Mouse (Mus musculus) embryonic facial prominence, embryonic 12.5 days (tissue): ENCODE data around the gene Lexm. TPM values are rescaled to one million over a fixed set of nuclear protein-coding genes. Genes with fewer than 3 reads are reported as not detected.

ENCODE experiments used
- ATAC-seq: fragments of 200-750 bp; cut with Nextera tagmentation; 2 replicates; pipeline ENCODE4 v1.8.0; 2017; ENCODE audit not compliant: insufficient number of reproducible peaks, insufficient read depth, low FRiP score, low TSS enrichment
- H3K27ac ChIP-seq: fragments of 300-500 bp; sonication (generic); 2 replicates; pipeline ENCODE4 v1.5.1; 2016; ENCODE audit warnings: mild to moderate bottlenecking
- H3K27me3 ChIP-seq: fragments of 300-500 bp; sonication (generic); 2 replicates; pipeline ENCODE4 v1.6.1; 2016; ENCODE audit warnings: mild to moderate bottlenecking, moderate library complexity
- H3K36me3 ChIP-seq: fragments of 300-500 bp; sonication (generic); 2 replicates; pipeline ENCODE4 v1.6.1; 2016; ENCODE audit warnings: mild to moderate bottlenecking
- H3K4me1 ChIP-seq: fragments of 300-500 bp; sonication (generic); 2 replicates; pipeline ENCODE4 v1.6.1; 2016
- H3K4me2 ChIP-seq: fragments of 300-500 bp; sonication (generic); replicated peaks from 2 replicates; pipeline ENCODE4 v1.6.1; 2016; ENCODE audit warnings: mild to moderate bottlenecking, moderate library complexity
- H3K4me3 ChIP-seq: fragments of 300-500 bp; sonication (generic); 2 replicates; pipeline ENCODE4 v1.5.1; 2016; ENCODE audit warnings: mild to moderate bottlenecking
- H3K9ac ChIP-seq: fragments of 300-500 bp; sonication (generic); 2 replicates; pipeline ENCODE4 v1.6.1; 2016; ENCODE audit warnings: mild to moderate bottlenecking, moderate library complexity
- H3K9me3 ChIP-seq: fragments of 300-500 bp; sonication (generic); 2 replicates; pipeline ENCODE4 v1.6.1; 2016; ENCODE audit warnings: mild to moderate bottlenecking, moderate library complexity
- whole genome bisulfite sequencing: fragments of 180-500 bp; shearing (Covaris S2); methylation state at CpG from one replicate; pipeline ENCODE4 v1.1.7; 2016; 5-methylcytosine and 5-hydroxymethylcytosine counted together
- polyA plus RNA-seq: library from polyadenylated mRNA; unstranded; fragments of >200 nt; fragmentation: Nextera tagmentation; extraction: Ambion mirVana; gene quantifications from 2 replicates; pipeline ENCODE4 v1.2.1, GENCODE M21; 2016

The Lexm gene
- polyA plus RNA-seq, 1 experiment from 2014 or later = 0.40 TPM

- H3K4me2 ChIP-seq = no peak overlapping the region
- no peak for ATAC-seq
- no peak overlapping the region for H3K4me3 ChIP-seq
- no peaks in the 10 kb centered on the region for H3K27me3 ChIP-seq
- no peak overlapping the region for H3K27ac ChIP-seq
- 59% methylated on average over 1 of the region's 1 CpGs for WGBS
- H3K9me3 ChIP-seq = no peaks in the 10 kb centered on the region
- H3K36me3 ChIP-seq = no peaks in the 10 kb centered on the region
- no peaks in the 10 kb centered on the region for H3K4me1 ChIP-seq
- H3K9ac ChIP-seq = no peak overlapping the region
Observed at GRCm38 (mm10) chr4:106599415-106599814, 17.6 kb downstream of the Lexm start.

- 81% methylated on average over 4 of the region's 4 CpGs for WGBS
- Histone ChIP-seq H3K27ac (no peak overlapping the region), H3K4me1 (no peaks in the 10 kb centered on the region), H3K9ac (no peak overlapping the region), H3K4me2 (no peak overlapping the region), H3K36me3 (no peaks in the 10 kb centered on the region), H3K27me3 (no peaks in the 10 kb centered on the region), H3K4me3 (no peak overlapping the region), H3K9me3 (no peaks in the 10 kb centered on the region)
- no peak for ATAC-seq
Observed at GRCm38 (mm10) chr4:106597741-106598140, 19.3 kb downstream of the Lexm start.

GRCm38 (mm10) chr4:106597055-106597454 is 20.0 kb downstream of the Lexm start:
- no peak for ATAC-seq
- 75% methylated on average over 9 of the region's 9 CpGs for WGBS
- H3K27me3 ChIP-seq = no peaks in the 10 kb centered on the region

DNA sequence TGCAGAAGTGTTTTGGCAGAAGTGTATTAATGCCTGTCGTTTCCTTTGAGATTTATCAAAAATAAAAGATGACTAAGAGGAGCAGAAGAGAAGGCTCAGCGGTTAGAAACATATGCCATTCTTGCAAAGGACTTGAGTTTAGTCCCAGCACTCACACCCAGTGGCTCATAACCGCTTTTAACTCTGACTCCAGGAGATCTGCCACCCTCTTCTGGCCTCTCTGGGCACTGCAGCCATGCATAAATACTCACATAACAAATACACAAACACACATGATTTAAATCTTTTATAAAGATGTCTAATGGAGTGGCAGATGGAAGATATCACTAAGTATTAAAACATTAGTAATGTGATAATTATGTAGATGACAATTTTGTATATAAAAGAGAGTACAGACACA is 20.8 kb downstream of the Lexm start:
- Histone ChIP-seq H3K27me3 (no peaks in the 10 kb centered on the region), H3K4me1 (no peaks in the 10 kb centered on the region), H3K36me3 (peaks cover 2% of the 10 kb centered on the region; the same call in 1 of the 2 replicates), H3K9me3 (no peaks in the 10 kb centered on the region), H3K9ac (no peak overlapping the region), H3K27ac (no peak overlapping the region), H3K4me2 (no peak overlapping the region), H3K4me3 (no peak overlapping the region)
- WGBS = 60% methylated on average over 3 of the region's 3 CpGs
- no peak for ATAC-seq

More at GRCm38 (mm10) chr4:106597055-106597454, 20.0 kb downstream of the Lexm start:
- no peaks in the 10 kb centered on the region for H3K9me3 ChIP-seq
- H3K4me1 ChIP-seq = no peaks in the 10 kb centered on the region
- no peak overlapping the region for H3K4me3 ChIP-seq
- no peak overlapping the region for H3K27ac ChIP-seq
- H3K9ac ChIP-seq = no peak overlapping the region
- H3K4me2 ChIP-seq = no peak overlapping the region
- H3K36me3 ChIP-seq = no peaks in the 10 kb centered on the region

DNA sequence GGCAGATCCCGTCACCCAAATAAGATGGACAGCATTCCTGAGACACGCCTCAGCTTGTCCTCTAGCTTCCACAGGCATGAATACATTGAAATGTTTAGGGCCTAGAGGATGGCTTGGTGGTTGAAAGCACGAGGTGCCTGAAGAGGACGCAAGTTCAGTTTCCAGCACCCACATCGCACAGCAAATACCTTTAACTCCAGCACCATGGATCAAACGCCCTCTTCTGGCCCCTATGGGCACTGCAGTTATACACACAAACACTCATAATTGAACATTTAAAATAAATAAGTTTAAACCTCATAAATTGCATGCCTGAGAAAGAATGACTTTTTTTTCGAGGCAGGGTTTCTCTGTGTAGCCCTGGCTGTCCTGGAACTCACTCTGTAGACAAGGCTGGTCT is 23.4 kb downstream of the Lexm start:
- no peaks in the 10 kb centered on the region for H3K27me3 ChIP-seq
- WGBS = 56% methylated on average over 7 of the region's 7 CpGs
- no peak overlapping the region for H3K4me2 ChIP-seq
- H3K9ac ChIP-seq = no peak overlapping the region
- H3K36me3 ChIP-seq = peaks cover 17% of the 10 kb centered on the region
- H3K4me1 ChIP-seq = no peaks in the 10 kb centered on the region
- ATAC-seq = no peak
- H3K9me3 ChIP-seq = no peaks in the 10 kb centered on the region
- H3K4me3 ChIP-seq = no peak overlapping the region
- no peak overlapping the region for H3K27ac ChIP-seq

DNA sequence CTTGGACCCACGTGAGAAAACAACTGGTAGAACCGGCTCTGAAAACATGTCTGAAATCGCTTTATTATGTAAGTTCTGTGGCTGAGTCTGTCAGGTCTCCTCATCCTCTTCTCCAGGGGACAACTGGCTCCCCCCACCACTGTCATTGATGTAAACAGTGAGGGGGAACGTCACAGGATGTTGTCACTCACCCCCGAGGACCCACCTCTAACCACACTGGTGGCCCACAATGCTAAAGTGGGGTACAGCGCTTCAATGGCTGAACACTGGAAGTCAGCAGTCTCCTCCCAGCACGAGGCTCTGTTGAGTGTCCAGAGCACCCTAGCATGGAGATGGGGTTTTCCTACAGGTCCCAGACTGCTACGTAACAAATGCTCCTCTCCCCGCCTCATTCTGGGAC is 26.2 kb downstream of the Lexm start:
- H3K4me1 ChIP-seq = no peaks in the 10 kb centered on the region
- H3K4me3 ChIP-seq = no peak overlapping the region
- H3K27me3 ChIP-seq = no peaks in the 10 kb centered on the region
- H3K9me3 ChIP-seq = no peaks in the 10 kb centered on the region
- no peak overlapping the region for H3K27ac ChIP-seq
- 85% methylated on average over 9 of the region's 9 CpGs for WGBS
- ATAC-seq = no peak
- peaks cover 45% of the 10 kb centered on the region for H3K36me3 ChIP-seq
- H3K4me2 ChIP-seq = no peak overlapping the region
- no peak overlapping the region for H3K9ac ChIP-seq

DNA sequence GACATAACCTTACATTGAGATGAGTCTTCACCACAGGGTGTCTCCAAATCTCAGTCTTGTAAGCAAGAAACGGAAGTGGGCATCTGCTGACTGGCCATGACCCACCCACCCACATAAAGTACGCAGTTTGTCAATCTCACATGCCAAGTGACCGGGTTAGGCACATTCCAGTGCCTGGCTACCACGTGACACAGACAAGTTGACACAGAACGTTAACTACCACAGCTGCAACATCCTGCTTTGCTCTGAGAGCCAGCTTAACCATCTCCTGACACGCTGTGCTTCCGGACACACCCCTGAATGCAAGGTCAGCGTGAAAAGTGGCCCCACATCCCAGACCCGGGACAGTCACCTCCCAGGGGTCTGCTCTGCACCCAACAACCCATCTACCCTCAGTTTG is 26.9 kb downstream of the Lexm start:
- H3K4me3 ChIP-seq = no peak overlapping the region
- H3K4me1 ChIP-seq = no peaks in the 10 kb centered on the region
- no peak overlapping the region for H3K27ac ChIP-seq
- H3K4me2 ChIP-seq = no peak overlapping the region
- no peak for ATAC-seq
- no peak overlapping the region for H3K9ac ChIP-seq
- WGBS = 80% methylated on average over 9 of the region's 9 CpGs
- H3K9me3 ChIP-seq = no peaks in the 10 kb centered on the region
- peaks cover 52% of the 10 kb centered on the region for H3K36me3 ChIP-seq
- H3K27me3 ChIP-seq = no peaks in the 10 kb centered on the region

DNA sequence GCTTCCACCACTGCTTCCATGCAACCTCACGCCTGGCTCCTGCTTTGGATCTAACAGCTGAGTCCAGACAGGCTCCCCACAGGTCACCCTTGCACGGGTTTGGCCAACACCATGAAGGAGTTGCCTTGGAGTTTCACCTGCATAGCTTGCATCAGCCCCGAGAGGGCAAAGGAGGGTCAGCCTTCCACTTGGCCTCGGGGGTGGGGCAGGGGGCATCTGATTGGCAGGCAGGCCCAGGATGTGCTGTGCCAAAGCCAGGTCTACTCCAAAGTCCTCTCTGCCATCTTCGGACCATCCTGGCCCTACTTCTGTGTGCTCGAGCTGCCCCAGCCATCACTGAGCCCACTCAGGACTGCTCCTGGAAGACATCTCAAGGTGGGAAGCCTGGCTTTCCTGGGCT is 30.0 kb downstream of the Lexm start:
- H3K4me3 ChIP-seq = no peak overlapping the region
- H3K4me1 ChIP-seq = no peaks in the 10 kb centered on the region
- no peak overlapping the region for H3K27ac ChIP-seq
- no peaks in the 10 kb centered on the region for H3K27me3 ChIP-seq
- H3K4me2 ChIP-seq = no peak overlapping the region
- H3K9me3 ChIP-seq = no peaks in the 10 kb centered on the region
- H3K9ac ChIP-seq = no peak overlapping the region
- ATAC-seq = no peak
- H3K36me3 ChIP-seq = peaks cover 79% of the 10 kb centered on the region
- WGBS = 88% methylated on average over 6 of the region's 6 CpGs

- ATAC-seq = no peak
- WGBS = 93% methylated on average over 4 of the region's 4 CpGs
- Histone ChIP-seq H3K27ac (no peak overlapping the region), H3K4me3 (no peak overlapping the region), H3K4me2 (no peak overlapping the region), H3K9ac (no peak overlapping the region), H3K27me3 (no peaks in the 10 kb centered on the region), H3K4me1 (no peaks in the 10 kb centered on the region), H3K9me3 (no peaks in the 10 kb centered on the region), H3K36me3 (peaks cover 87% of the 10 kb centered on the region)
Observed at GRCm38 (mm10) chr4:106584665-106585064, 32.4 kb downstream of the Lexm start.

- H3K4me3 ChIP-seq = no peak overlapping the region
- H3K4me2 ChIP-seq = no peak overlapping the region
- peaks cover 89% of the 10 kb centered on the region for H3K36me3 ChIP-seq
- H3K27me3 ChIP-seq = no peaks in the 10 kb centered on the region
- no peaks in the 10 kb centered on the region for H3K9me3 ChIP-seq
- no peak overlapping the region for H3K9ac ChIP-seq
- WGBS = 87% methylated on average over 12 of the region's 12 CpGs
- no peak overlapping the region for H3K27ac ChIP-seq
- no peaks in the 10 kb centered on the region for H3K4me1 ChIP-seq
- no peak for ATAC-seq
Observed at GRCm38 (mm10) chr4:106582428-106583153, 34.5 kb downstream of the Lexm start.

DNA sequence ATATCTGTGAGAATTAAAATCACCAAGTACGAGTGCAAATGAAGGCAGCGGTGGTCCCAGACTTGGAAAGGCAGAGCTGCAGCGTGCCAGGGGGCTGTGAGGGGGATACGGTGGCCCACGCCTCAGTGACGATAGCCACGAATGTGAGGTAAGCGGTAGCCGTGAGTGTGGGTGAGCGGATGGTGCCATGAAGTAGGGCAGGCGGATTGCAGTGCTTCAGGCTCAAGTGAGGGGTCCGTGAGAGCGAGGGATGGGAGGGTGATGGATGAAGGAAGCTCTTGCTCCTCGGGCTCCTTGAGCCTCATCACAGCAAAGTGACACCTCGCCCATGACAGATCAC is 35.2 kb downstream of the Lexm start:
- no peaks in the 10 kb centered on the region for H3K9me3 ChIP-seq
- H3K4me2 ChIP-seq = no peak overlapping the region
- no peaks in the 10 kb centered on the region for H3K4me1 ChIP-seq
- no peak overlapping the region for H3K9ac ChIP-seq
- peaks cover 87% of the 10 kb centered on the region for H3K36me3 ChIP-seq
- no peak overlapping the region for H3K27ac ChIP-seq
- H3K4me3 ChIP-seq = no peak overlapping the region
- no peaks in the 10 kb centered on the region for H3K27me3 ChIP-seq
- 91% methylated on average over 15 of the region's 15 CpGs for WGBS
- ATAC-seq = no peak

DNA sequence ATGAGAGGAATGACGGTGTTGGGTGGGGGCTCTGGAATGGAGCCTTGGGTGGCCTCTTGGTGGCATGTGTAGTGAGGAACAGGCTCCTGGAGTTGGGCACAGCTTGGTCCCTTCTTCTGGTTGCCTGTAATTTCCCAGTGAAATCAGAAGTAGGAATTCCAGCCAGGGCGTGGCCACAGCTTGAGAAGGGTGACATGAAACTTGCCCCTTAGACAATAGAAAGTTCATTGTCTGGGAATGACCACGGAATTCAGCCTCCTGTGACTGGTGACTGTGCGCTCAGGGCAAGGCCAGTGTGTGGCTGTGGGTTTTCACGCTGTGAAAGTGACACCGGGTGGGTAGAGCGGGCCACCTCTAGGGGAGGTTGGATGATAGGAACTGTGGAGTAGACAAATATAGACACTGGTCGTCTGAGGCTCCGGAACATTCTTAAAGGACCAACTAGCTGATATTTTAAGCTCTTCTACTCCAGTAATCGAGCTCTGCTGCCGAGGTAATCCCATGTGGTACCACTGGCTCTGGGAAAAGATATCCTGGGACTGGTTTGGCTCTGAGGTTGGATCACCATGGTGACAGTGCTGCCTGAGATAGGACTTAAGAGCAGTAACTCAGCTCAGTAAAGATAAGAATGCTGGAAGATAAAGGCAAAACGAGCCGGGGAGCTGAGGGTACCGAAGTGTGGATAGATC is 35.7 kb downstream of the Lexm start:
- no peaks in the 10 kb centered on the region for H3K9me3 ChIP-seq

More for the DNA sequence above, 35.7 kb downstream of the Lexm start:
- no peak overlapping the region for H3K4me3 ChIP-seq
- no peak overlapping the region for H3K4me2 ChIP-seq
- no peak for ATAC-seq
- no peak overlapping the region for H3K27ac ChIP-seq
- H3K36me3 ChIP-seq = peaks cover 86% of the 10 kb centered on the region
- no peak overlapping the region for H3K9ac ChIP-seq
- H3K27me3 ChIP-seq = no peaks in the 10 kb centered on the region
- WGBS = 88% methylated on average over 14 of the region's 14 CpGs
- no peaks in the 10 kb centered on the region for H3K4me1 ChIP-seq
